Mouse (Mus musculus): ENCODE measurements at regions not wholly inside any gene's neighbourhood (a gene's known extent, or its start where the extent isn't known, plus 50 kb on each side); places are given as distances from the start of the nearest gene placed in this dataset.
"Not testable (repeated sequence)": the region's sequence is repeated elsewhere in the genome, so short reads cannot be mapped to it uniquely, and the experiment has no call there.

GRCm38 (mm10) chr6:144919750-144920149, 138.0 kb upstream of the Sox5 start:
- 63% methylated on average over 5 of the region's 5 CpGs for WGBS
- ATAC-seq (ENCODE audit: insufficient read depth, low FRiP score, low TSS enrichment) (no peak), DNase-seq (ENCODE audit: low spot score) (no peak)
- Histone ChIP-seq H3K9ac (ENCODE audit: low read length) (no peak overlapping the region), H3K4me2 (ENCODE audit: low read depth) (no peak overlapping the region), H3K27ac (ENCODE audit: low read depth, low read length) (no peak overlapping the region), H3K4me1 (ENCODE audit: control insufficient read depth, insufficient read depth, low read length) (no peaks in the 10 kb centered on the region), H3K4me3 (ENCODE audit: low read depth, low read length) (no peak overlapping the region), H3K9me3 (ENCODE audit: control insufficient read depth, low read length) (no peaks in the 10 kb centered on the region), H3K36me3 (ENCODE audit: control insufficient read depth, insufficient read depth, low read length) (no peaks in the 10 kb centered on the region), H3K27me3 (ENCODE audit: control insufficient read depth, insufficient read depth, low read length) (no peaks in the 10 kb centered on the region)

GRCm38 (mm10) chr6:144917128-144917527, 135.4 kb upstream of the Sox5 start:
- no peak overlapping the region for H3K4me3 ChIP-seq (ENCODE audit: low read depth, low read length)
- H3K4me1 ChIP-seq (ENCODE audit: control insufficient read depth, insufficient read depth, low read length), result no peaks in the 10 kb centered on the region
- peak; percentile 20 for DNase-seq (ENCODE audit: low spot score)
- WGBS, result 49% methylated on average over 8 of the region's 8 CpGs
- H3K27ac ChIP-seq (ENCODE audit: low read depth, low read length), result no peak overlapping the region
- ATAC-seq (ENCODE audit: insufficient read depth, low FRiP score, low TSS enrichment), result no peak
- H3K36me3 ChIP-seq (ENCODE audit: control insufficient read depth, insufficient read depth, low read length), result no peaks in the 10 kb centered on the region
- no peaks in the 10 kb centered on the region for H3K27me3 ChIP-seq (ENCODE audit: control insufficient read depth, insufficient read depth, low read length)
- H3K4me2 ChIP-seq (ENCODE audit: low read depth), result no peak overlapping the region
- no peaks in the 10 kb centered on the region for H3K9me3 ChIP-seq (ENCODE audit: control insufficient read depth, low read length)
- H3K9ac ChIP-seq (ENCODE audit: low read length), result no peak overlapping the region

DNA sequence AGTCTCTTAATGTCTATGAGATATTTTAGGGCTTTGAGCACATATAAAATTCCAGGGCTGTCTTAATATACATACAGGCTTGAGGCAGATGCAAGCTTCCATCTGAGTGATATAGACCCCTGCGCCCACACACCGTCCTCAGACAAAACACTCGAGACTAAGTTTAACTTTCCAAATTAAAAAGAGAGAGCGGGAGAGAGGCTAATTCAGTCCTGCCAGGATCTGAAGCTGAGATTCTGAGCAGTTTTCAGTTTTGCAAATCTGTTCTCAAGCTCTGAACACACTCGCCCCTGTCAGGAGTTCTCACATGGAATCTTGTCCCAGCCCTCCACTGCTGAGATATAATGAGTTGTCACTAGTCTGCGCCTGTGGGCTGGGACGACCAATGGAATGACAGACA, 130.0 kb upstream of the Sox5 start:
- Histone ChIP-seq H3K36me3 (ENCODE audit: control insufficient read depth, insufficient read depth, low read length) (no peaks in the 10 kb centered on the region), H3K4me2 (ENCODE audit: low read depth) (no peak overlapping the region), H3K4me3 (ENCODE audit: low read depth, low read length) (no peak overlapping the region), H3K27ac (ENCODE audit: low read depth, low read length) (no peak overlapping the region), H3K9ac (ENCODE audit: low read length) (no peak overlapping the region), H3K4me1 (ENCODE audit: control insufficient read depth, insufficient read depth, low read length) (no peaks in the 10 kb centered on the region), H3K9me3 (ENCODE audit: control insufficient read depth, low read length) (no peaks in the 10 kb centered on the region), H3K27me3 (ENCODE audit: control insufficient read depth, insufficient read depth, low read length) (no peaks in the 10 kb centered on the region)
- DNase-seq (ENCODE audit: low spot score) (no peak), ATAC-seq (ENCODE audit: insufficient read depth, low FRiP score, low TSS enrichment) (no peak)
- 77% methylated on average over 7 of the region's 7 CpGs for WGBS

DNA sequence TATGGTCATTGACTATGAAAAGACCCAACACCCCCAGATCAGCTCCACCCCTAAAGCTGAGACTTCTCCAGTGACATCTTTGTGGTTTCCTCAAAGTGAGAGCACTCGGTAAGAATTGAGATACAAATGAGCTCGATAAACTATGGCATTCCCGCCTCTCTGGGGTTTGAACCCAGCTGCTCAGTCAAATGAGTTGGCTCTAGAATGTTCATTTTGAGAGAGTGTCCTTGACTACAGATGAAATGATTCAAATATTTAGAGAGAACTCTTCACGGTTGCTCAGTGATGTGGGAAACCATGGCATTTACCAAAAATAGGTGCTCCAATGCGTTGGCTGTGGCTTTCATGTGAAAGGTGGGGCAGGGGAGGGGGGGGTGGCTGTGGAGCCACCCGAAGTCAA, 128.6 kb upstream of the Sox5 start:
- no peak overlapping the region for H3K27ac ChIP-seq (ENCODE audit: low read depth, low read length)
- no peaks in the 10 kb centered on the region for H3K4me1 ChIP-seq (ENCODE audit: control insufficient read depth, insufficient read depth, low read length)
- no peak overlapping the region for H3K4me2 ChIP-seq (ENCODE audit: low read depth)
- no peak overlapping the region for H3K9ac ChIP-seq (ENCODE audit: low read length)
- no peak overlapping the region for H3K4me3 ChIP-seq (ENCODE audit: low read depth, low read length)
- H3K9me3 ChIP-seq (ENCODE audit: control insufficient read depth, low read length), result no peaks in the 10 kb centered on the region
- DNase-seq (ENCODE audit: low spot score) (no peak), ATAC-seq (ENCODE audit: insufficient read depth, low FRiP score, low TSS enrichment) (no peak)
- no peaks in the 10 kb centered on the region for H3K36me3 ChIP-seq (ENCODE audit: control insufficient read depth, insufficient read depth, low read length)
- WGBS, result 90% methylated on average over 6 of the region's 6 CpGs
- H3K27me3 ChIP-seq (ENCODE audit: control insufficient read depth, insufficient read depth, low read length), result no peaks in the 10 kb centered on the region

DNA sequence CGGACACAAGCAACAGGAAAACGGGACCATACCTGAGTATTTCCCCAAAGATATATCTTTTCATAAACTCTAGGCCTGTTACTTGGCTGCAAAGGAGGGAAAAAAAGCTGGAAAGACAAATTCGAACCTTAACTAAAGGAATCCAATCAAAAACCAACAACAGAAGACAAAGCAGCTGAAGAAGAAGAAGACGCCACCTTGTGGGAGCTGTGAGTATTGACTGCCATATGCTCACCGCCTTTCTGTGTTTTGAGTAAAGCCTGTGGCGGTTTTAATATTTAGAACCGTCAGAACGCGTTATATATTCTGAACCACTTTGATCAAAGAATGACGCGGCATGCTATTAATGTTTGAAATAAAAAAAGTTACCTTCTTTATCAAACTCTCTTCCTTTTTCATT, 126.9 kb upstream of the Sox5 start:
- Histone ChIP-seq H3K4me1 (ENCODE audit: control insufficient read depth, insufficient read depth, low read length) (no peaks in the 10 kb centered on the region), H3K4me2 (ENCODE audit: low read depth) (no peak overlapping the region), H3K27me3 (ENCODE audit: control insufficient read depth, insufficient read depth, low read length) (no peaks in the 10 kb centered on the region), H3K4me3 (ENCODE audit: low read depth, low read length) (no peak overlapping the region), H3K9ac (ENCODE audit: low read length) (no peak overlapping the region), H3K9me3 (ENCODE audit: control insufficient read depth, low read length) (no peaks in the 10 kb centered on the region), H3K27ac (ENCODE audit: low read depth, low read length) (no peak overlapping the region), H3K36me3 (ENCODE audit: control insufficient read depth, insufficient read depth, low read length) (no peaks in the 10 kb centered on the region)
- ATAC-seq (ENCODE audit: insufficient read depth, low FRiP score, low TSS enrichment), result no peak
- WGBS, result 91% methylated on average over 11 of the region's 11 CpGs
- DNase-seq (ENCODE audit: low spot score), result no peak

- Histone ChIP-seq H3K27me3 (ENCODE audit: control insufficient read depth, insufficient read depth, low read length) (no peaks in the 10 kb centered on the region), H3K27ac (ENCODE audit: low read depth, low read length) (no peak overlapping the region), H3K4me3 (ENCODE audit: low read depth, low read length) (no peak overlapping the region), H3K9me3 (ENCODE audit: control insufficient read depth, low read length) (no peaks in the 10 kb centered on the region), H3K4me2 (ENCODE audit: low read depth) (no peak overlapping the region), H3K36me3 (ENCODE audit: control insufficient read depth, insufficient read depth, low read length) (no peaks in the 10 kb centered on the region), H3K9ac (ENCODE audit: low read length) (no peak overlapping the region), H3K4me1 (ENCODE audit: control insufficient read depth, insufficient read depth, low read length) (0 out of 2 replicates have a peak, but pooled peaks cover 5% of the 10 kb centered on the region)
- no peak for ATAC-seq (ENCODE audit: insufficient read depth, low FRiP score, low TSS enrichment)
- no peak for DNase-seq (ENCODE audit: low spot score)
- WGBS, result 47% methylated on average over 10 of the region's 10 CpGs
These were observed 121.4 kb upstream of the Sox5 start for GRCm38 (mm10) chr6:144903156-144903555.

DNA sequence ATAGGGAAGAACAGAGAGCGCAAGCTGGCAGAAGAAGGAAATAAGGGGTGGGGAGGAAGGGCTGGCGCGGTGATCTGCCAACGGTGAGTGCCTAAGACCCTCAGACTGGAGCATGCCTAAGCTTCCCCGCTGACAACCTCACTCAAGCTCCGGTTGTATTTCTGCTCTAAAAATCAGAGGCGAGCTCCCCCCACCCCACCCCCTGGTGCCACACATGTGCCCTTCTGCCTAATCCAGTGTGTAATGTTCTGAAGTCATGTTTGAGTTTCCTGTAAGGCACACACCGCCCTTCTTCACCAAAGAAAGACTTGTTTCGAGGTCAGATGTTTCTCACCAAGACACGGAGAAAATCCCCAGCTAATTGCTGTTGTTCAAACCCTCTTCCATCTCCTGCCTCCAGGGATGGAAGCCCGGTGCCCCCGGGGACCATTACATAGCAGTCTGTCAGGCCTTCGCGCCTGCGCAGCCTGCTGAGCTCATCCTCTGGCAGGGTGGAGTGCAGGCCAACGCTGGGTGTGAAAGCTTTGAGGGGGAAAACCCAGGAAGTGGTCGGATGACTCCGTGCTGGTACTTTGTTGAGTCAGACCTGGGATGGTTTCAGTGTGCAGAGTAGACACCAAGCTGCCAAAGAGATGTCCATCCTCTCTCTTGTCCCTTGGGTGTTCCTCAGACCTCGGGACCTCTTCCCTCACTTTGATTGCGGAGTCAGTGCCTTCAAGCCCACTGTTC, 120.7 kb upstream of the Sox5 start:
- 68% methylated on average over 20 of the region's 20 CpGs for WGBS
- ATAC-seq (ENCODE audit: insufficient read depth, low FRiP score, low TSS enrichment) (no peak), DNase-seq (ENCODE audit: low spot score) (peak; percentile 18)
- Histone ChIP-seq H3K27me3 (ENCODE audit: control insufficient read depth, insufficient read depth, low read length) (no peaks in the 10 kb centered on the region), H3K4me3 (ENCODE audit: low read depth, low read length) (no peak overlapping the region), H3K4me2 (ENCODE audit: low read depth) (no peak overlapping the region), H3K36me3 (ENCODE audit: control insufficient read depth, insufficient read depth, low read length) (no peaks in the 10 kb centered on the region), H3K27ac (ENCODE audit: low read depth, low read length) (no peak overlapping the region), H3K9me3 (ENCODE audit: control insufficient read depth, low read length) (no peaks in the 10 kb centered on the region), H3K4me1 (ENCODE audit: control insufficient read depth, insufficient read depth, low read length) (0 out of 2 replicates have a peak, but pooled peaks cover 5% of the 10 kb centered on the region), H3K9ac (ENCODE audit: low read length) (no peak overlapping the region)

DNA sequence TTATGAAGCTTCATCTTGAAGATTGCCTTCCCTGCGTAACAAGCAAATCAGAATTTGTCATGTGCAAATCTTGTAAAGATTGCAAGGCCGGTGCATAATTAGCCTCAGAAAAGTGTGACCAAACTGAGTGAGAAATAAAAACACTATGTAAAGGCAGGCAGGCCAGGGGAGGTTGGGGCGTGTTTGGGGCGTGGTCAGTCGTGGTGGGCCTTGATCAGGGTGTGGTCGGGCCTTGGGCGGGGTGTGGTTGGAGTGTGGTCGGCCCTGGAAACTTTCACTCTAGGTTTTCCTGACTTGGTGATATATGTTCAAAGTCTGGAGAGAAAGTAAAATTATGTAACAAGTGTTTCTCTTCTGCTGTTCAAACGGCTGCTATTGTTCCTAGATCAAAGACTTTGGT, 120.0 kb upstream of the Sox5 start:
- Histone ChIP-seq H3K4me2 (ENCODE audit: low read depth) (no peak overlapping the region), H3K27me3 (ENCODE audit: control insufficient read depth, insufficient read depth, low read length) (no peaks in the 10 kb centered on the region), H3K9ac (ENCODE audit: low read length) (no peak overlapping the region), H3K4me3 (ENCODE audit: low read depth, low read length) (no peak overlapping the region), H3K36me3 (ENCODE audit: control insufficient read depth, insufficient read depth, low read length) (no peaks in the 10 kb centered on the region), H3K9me3 (ENCODE audit: control insufficient read depth, low read length) (no peaks in the 10 kb centered on the region), H3K4me1 (ENCODE audit: control insufficient read depth, insufficient read depth, low read length) (0 out of 2 replicates have a peak, but pooled peaks cover 5% of the 10 kb centered on the region), H3K27ac (ENCODE audit: low read depth, low read length) (no peak overlapping the region)
- DNase-seq (ENCODE audit: low spot score), result no peak
- WGBS, result 68% methylated on average over 9 of the region's 9 CpGs
- ATAC-seq (ENCODE audit: insufficient read depth, low FRiP score, low TSS enrichment), result no peak

GRCm38 (mm10) chr6:144900858-144901257, 119.1 kb upstream of the Sox5 start:
- not testable (repeated sequence) for H3K4me2 ChIP-seq (ENCODE audit: low read depth); H3K27ac ChIP-seq (ENCODE audit: low read depth, low read length); H3K4me3 ChIP-seq (ENCODE audit: low read depth, low read length); H3K4me1 ChIP-seq (ENCODE audit: control insufficient read depth, insufficient read depth, low read length); H3K27me3 ChIP-seq (ENCODE audit: control insufficient read depth, insufficient read depth, low read length); H3K36me3 ChIP-seq (ENCODE audit: control insufficient read depth, insufficient read depth, low read length); H3K9me3 ChIP-seq (ENCODE audit: control insufficient read depth, low read length); H3K9ac ChIP-seq (ENCODE audit: low read length); DNase-seq (ENCODE audit: low spot score); ATAC-seq (ENCODE audit: insufficient read depth, low FRiP score, low TSS enrichment)
- 90% methylated on average over 7 of the region's 7 CpGs for WGBS
